Mouse (Mus musculus) urinary bladder, adult 18-20 months (tissue): ENCODE results near the gene Anapc15.
"Not testable (repeated sequence)": the region's sequence is repeated elsewhere in the genome, so short reads cannot be mapped to it uniquely, and the experiment has no call there.

ENCODE experiments used
- DNase-seq, 2 experiments: peaks; one replicate each; pipeline ENCODE4 v3.0.0; 2022; ENCODE audit warnings: low spot score in 2 of 2, mixed read lengths in 2 of 2

Anapc15 gene

GRCm38 (mm10) chr7:101896104-101897066, 32.9 kb downstream of the Anapc15 start:
- peak; percentile 85 to 95 for DNase-seq

- no peak for DNase-seq
These were observed 37.0 kb downstream of the Anapc15 start for GRCm38 (mm10) chr7:101900331-101901097.

GRCm38 (mm10) chr7:101901969-101902368, 38.5 kb downstream of the Anapc15 start:
- no peak for DNase-seq

GRCm38 (mm10) chr7:101902846-101903245, 39.3 kb downstream of the Anapc15 start:
- DNase-seq, result no peak

GRCm38 (mm10) chr7:101905561-101906286, 42.2 kb downstream of the Anapc15 start, which contains the start of gene Lamtor1:
Lamtor1 (plus strand) TSS chr7:101905904.
- DNase-seq, result peak; percentile 98 to 100

- no peak for DNase-seq
These were observed 42.8 kb downstream of the Anapc15 start, which contains the start of gene Tomt for GRCm38 (mm10) chr7:101906287-101906681. Tomt (minus strand) TSS chr7:101906359.

GRCm38 (mm10) chr7:101906696-101907095, 43.2 kb downstream of the Anapc15 start:
- no peak for DNase-seq

GRCm38 (mm10) chr7:101908367-101908766, 44.9 kb downstream of the Anapc15 start:
- no peak for DNase-seq

- DNase-seq, result no peak
These were observed 46.6 kb downstream of the Anapc15 start for GRCm38 (mm10) chr7:101910138-101910537.

- DNase-seq, result no peak
These were observed 48.5 kb downstream of the Anapc15 start for GRCm38 (mm10) chr7:101911982-101912381.

- peak in 1 of 2 experiments; percentile 48 for DNase-seq
These were observed 54.6 kb downstream of the Anapc15 start for GRCm38 (mm10) chr7:101918071-101918470.

GRCm38 (mm10) chr7:101925892-101926291, 62.4 kb downstream of the Anapc15 start:
- DNase-seq, result not testable (repeated sequence)

GRCm38 (mm10) chr7:101928093-101928492, 64.6 kb downstream of the Anapc15 start:
- no peak for DNase-seq

GRCm38 (mm10) chr7:101932551-101932950, 69.0 kb downstream of the Anapc15 start:
- DNase-seq, result no peak

- no peak for DNase-seq
These were observed 69.8 kb downstream of the Anapc15 start for GRCm38 (mm10) chr7:101933300-101933699.

- peak; percentile 90 to 98 for DNase-seq
These were observed 70.3 kb downstream of the Anapc15 start, which contains the start of the genes Lrrc51 and Numa1 for GRCm38 (mm10) chr7:101933751-101934240. Lrrc51 (minus strand) TSS chr7:101933895. Numa1 (plus strand) TSS chr7:101934111.

- no peak for DNase-seq
These were observed 72.4 kb downstream of the Anapc15 start for GRCm38 (mm10) chr7:101935957-101936356.

GRCm38 (mm10) chr7:101936996-101937395, 73.5 kb downstream of the Anapc15 start:
- no peak for DNase-seq

- DNase-seq, result no peak
These were observed 74.1 kb downstream of the Anapc15 start for GRCm38 (mm10) chr7:101937569-101937968.

- DNase-seq, result no peak
These were observed 74.8 kb downstream of the Anapc15 start for GRCm38 (mm10) chr7:101938348-101938747.

GRCm38 (mm10) chr7:101939758-101940157, 76.2 kb downstream of the Anapc15 start:
- no peak for DNase-seq
